Mouse (Mus musculus) Muller cell, postnatal 12 days (primary cell): ENCODE measurements around the gene Slc16a4.

Experiments
- DNase-seq: peaks from one replicate; pipeline ENCODE4 v3.0.0-alpha.2; 2015; ENCODE audit errors: inconsistent ontology term

Gene Slc16a4

GRCm38 (mm10) chr3:107360341-107360740 is 69.3 kb downstream of the Slc16a4 start:
- no peak for DNase-seq
